Mouse (Mus musculus) heart, adult 2 months (tissue): ENCODE data around the gene Acaca. TPM values are rescaled to one million over a fixed set of nuclear protein-coding genes. Genes with fewer than 3 reads are reported as not detected.

ENCODE experiments used
- DNase-seq, 2 experiments: peaks; one replicate each; pipeline ENCODE4 v3.0.0; 2021
- H3K27ac ChIP-seq: fragments of 200-600 bp; 2 replicates; pipeline ENCODE4 v1.8.1; 2022
- H3K27me3 ChIP-seq: fragments of 200-500 bp; 2 replicates; pipeline ENCODE4 v1.6.1; 2012; ENCODE audit warnings: mild to moderate bottlenecking, low read length, inconsistent platforms, mixed read lengths; ENCODE audit not compliant: control insufficient read depth, insufficient read depth
- H3K36me3 ChIP-seq: fragments of 200-500 bp; 2 replicates; pipeline ENCODE4 v1.6.1; 2012; ENCODE audit warnings: low read length, inconsistent platforms; ENCODE audit not compliant: control insufficient read depth, insufficient read depth
- H3K4me1 ChIP-seq: fragments of 200-500 bp; 2 replicates; pipeline ENCODE4 v1.6.1; 2011; ENCODE audit warnings: low read length; ENCODE audit not compliant: control insufficient read depth, insufficient read depth
- H3K4me3 ChIP-seq: fragments of 200-600 bp; 2 replicates; pipeline ENCODE4 v1.8.1; 2022
- H3K79me2 ChIP-seq: fragments of 200-500 bp; replicated peaks from 2 replicates; pipeline ENCODE4 v1.6.1; 2012; ENCODE audit warnings: mild to moderate bottlenecking, inconsistent platforms, low read length, moderate library complexity, mixed read lengths; ENCODE audit not compliant: control insufficient read depth, insufficient read depth
- H3K9ac ChIP-seq: fragments of 200-500 bp; 2 replicates; pipeline ENCODE4 v1.6.1; 2012; ENCODE audit warnings: low read depth, mild to moderate bottlenecking, control low read depth, inconsistent platforms, low read length, mixed read lengths
- CTCF ChIP-seq: fragments of 200-600 bp; IDR thresholded peaks from 2 replicates; pipeline ENCODE4 v1.8.1; 2022; ENCODE audit warnings: antibody characterized with exemption, mild to moderate bottlenecking, moderate library complexity
- EP300 ChIP-seq: fragments of 200-500 bp; IDR thresholded peaks from 2 replicates; pipeline ENCODE4 v1.6.1; 2011; ENCODE audit warnings: low read depth, low read length, control low read depth; ENCODE audit not compliant: insufficient read depth
- POLR2A ChIP-seq: fragments of 200-500 bp; IDR thresholded peaks from 2 replicates; pipeline ENCODE4 v1.6.1; 2011; ENCODE audit warnings: mild to moderate bottlenecking, low read depth, low read length, control low read depth; ENCODE audit not compliant: insufficient read depth
- WGBS: fragments of 180-500 bp; shearing (Covaris S2); methylation state at CpG from one replicate; pipeline ENCODE4 v1.1.7; 2018; 5-methylcytosine and 5-hydroxymethylcytosine counted together
- intact Hi-C: fragments of 180-260 bp; cut with DNase I; formaldehyde crosslinking; loops from one replicate; pipeline ENCODE4 v1.15.1; 2025
- polyA plus RNA-seq: library from polyadenylated mRNA; depleted of rRNA; stranded (reverse); fragments of >200 nt; gene quantifications from 2 replicates; pipeline ENCODE4 v1.2.3, GENCODE M21; 2012
- total RNA-seq, 2 experiments: library from RNA; stranded (reverse); gene quantifications; 2 replicates each; pipeline ENCODE4 v1.2.3; 2021

Acaca gene
- total and polyA plus RNA-seq, 3 experiments, result 19.4 to 25.9 (median 20.0) TPM

DNA sequence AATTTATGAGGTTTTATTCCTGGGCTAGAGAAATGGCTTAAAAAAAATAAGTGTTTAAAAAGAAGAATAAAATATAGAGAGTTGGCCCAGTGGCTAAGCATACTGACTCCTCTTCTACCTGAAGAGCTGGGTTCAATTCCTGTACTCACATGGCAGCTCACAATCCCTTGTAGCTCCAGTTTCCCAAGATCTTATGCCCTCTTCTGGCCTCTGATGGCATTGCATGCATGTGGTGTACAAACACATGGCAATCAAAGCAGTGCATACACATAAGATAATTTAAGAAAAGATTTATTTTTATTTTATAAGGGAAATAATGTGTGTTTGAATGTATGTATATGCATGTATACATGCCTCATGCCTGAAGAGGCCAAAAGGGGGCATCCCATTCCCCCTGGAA lies 138.6 kb downstream of the Acaca start:
- DNase-seq, result no peak
- Histone ChIP-seq H3K9ac (no peak overlapping the region), H3K27ac (no peak overlapping the region), H3K79me2 (no peaks in the 10 kb centered on the region), H3K4me3 (no peak overlapping the region), H3K27me3 (no peaks in the 10 kb centered on the region), H3K4me1 (no peaks in the 10 kb centered on the region), H3K36me3 (no peaks in the 10 kb centered on the region)
- intact Hi-C loops, result loop anchor here (5.0 kb wide), 1 partner anchor 544 kb away; no protein-coding TSS in a partner anchor
- no peak for TF ChIP-seq EP300
- TF ChIP-seq CTCF, result peak; percentile 67

DNA sequence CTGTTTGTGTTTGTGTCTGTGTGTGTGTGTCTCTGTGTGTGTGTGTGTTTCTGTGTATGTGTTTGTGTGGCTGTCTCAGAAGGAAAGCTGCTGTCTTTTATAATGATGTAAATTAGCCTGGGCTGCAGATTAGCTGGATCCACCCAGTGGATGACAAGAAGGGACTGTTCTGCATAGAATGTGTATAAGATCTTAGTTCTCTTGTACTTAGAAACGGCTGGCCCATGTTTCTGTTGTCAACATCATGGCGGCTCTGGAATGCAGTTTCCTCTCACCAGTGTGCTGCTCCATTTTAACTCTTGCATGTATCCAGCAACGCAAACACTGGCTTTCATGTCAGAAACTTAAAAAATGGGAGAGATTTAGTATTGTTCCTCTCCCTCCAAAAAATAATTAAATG lies 141.0 kb downstream of the Acaca start:
- Histone ChIP-seq H3K9ac (no peak overlapping the region), H3K79me2 (no peaks in the 10 kb centered on the region), H3K4me1 (no peaks in the 10 kb centered on the region), H3K27me3 (no peaks in the 10 kb centered on the region), H3K4me3 (no peak overlapping the region), H3K36me3 (no peaks in the 10 kb centered on the region), H3K27ac (no peak overlapping the region)
- no peak for DNase-seq
- TF ChIP-seq CTCF (no peak), EP300 (no peak), POLR2A (no peak)
- WGBS, result 65% methylated on average over 3 of the region's 3 CpGs
- intact Hi-C loops, result no loop called here

DNA sequence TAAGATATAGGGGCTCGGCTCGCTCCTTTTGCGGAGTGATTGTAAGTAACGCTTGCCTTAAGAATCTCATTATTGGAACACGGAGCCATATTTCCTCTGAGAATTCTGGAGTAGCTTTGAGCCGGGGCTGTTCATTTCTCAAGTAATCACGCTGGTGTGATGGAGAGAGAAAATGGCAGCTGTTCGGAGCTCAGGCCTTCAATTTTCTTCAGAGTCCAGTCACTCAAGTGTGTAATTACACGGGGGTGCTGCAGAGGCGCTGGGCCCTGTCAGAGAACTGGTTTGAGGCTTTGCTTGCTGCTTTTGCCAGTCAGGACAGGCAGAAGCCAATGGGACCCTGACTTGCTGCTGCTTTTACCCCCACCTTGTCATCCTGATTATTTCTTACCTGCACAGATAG lies 142.5 kb downstream of the Acaca start:
- DNase-seq, result no peak
- intact Hi-C loops, result no loop called here
- WGBS, result 89% methylated on average over 10 of the region's 10 CpGs

DNA sequence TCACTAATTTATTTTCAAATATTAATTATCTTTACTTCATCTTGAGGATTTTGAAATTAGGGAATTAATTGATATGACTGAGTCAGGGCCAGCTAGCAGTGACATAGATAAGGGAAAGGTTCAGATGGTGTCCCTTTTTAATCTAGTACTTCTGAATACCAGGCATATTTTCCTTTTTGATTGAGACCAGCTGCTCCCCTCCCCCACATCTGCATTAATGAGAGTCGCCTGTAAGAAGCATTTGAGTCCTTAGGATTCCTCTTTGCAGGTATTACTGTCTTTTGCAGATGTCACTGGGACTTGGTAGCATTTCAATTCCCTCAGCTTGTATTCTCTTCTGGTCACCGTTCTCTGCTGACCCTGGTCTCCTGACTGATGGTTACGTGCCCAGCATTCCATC lies 143.1 kb downstream of the Acaca start:
- Histone ChIP-seq H3K79me2 (no peaks in the 10 kb centered on the region), H3K4me3 (no peak overlapping the region), H3K9ac (no peak overlapping the region), H3K27me3 (no peaks in the 10 kb centered on the region), H3K27ac (no peak overlapping the region), H3K4me1 (no peaks in the 10 kb centered on the region), H3K36me3 (no peaks in the 10 kb centered on the region)
- intact Hi-C loops, result no loop called here
- 86% methylated on average over 3 of the region's 3 CpGs for whole genome bisulfite sequencing
- TF ChIP-seq POLR2A (no peak), EP300 (no peak), CTCF (no peak)
- no peak for DNase-seq

More for the DNA sequence above, 142.5 kb downstream of the Acaca start:
- Histone ChIP-seq H3K4me1 (no peaks in the 10 kb centered on the region), H3K4me3 (no peak overlapping the region), H3K79me2 (no peaks in the 10 kb centered on the region), H3K36me3 (no peaks in the 10 kb centered on the region), H3K9ac (no peak overlapping the region), H3K27ac (no peak overlapping the region), H3K27me3 (no peaks in the 10 kb centered on the region)
- TF ChIP-seq EP300 (no peak), CTCF (no peak), POLR2A (no peak)

DNA sequence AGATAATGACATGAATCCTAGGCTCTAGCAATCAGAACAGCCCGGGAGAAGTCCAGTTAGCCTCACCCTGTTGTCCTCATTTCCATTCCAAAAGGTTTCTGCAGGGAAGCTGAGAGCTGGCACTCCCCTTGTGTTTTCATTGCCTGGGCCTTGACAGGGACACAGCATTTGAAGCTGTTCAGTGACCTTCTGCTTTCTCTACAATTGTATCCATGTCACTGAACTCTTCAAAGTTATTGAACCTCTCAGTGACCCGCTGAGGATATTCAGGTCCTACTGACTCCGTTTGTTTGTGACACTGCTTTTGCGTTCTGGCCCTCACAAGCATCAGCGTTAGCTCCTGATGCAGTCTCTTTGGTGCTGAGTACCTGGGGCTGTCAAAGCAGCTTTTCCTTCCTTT lies 147.5 kb downstream of the Acaca start:
- no peaks in the 10 kb centered on the region for H3K27me3 ChIP-seq
- intact Hi-C loops, result no loop called here
- WGBS, result 74% methylated on average over 5 of the region's 5 CpGs

DNA sequence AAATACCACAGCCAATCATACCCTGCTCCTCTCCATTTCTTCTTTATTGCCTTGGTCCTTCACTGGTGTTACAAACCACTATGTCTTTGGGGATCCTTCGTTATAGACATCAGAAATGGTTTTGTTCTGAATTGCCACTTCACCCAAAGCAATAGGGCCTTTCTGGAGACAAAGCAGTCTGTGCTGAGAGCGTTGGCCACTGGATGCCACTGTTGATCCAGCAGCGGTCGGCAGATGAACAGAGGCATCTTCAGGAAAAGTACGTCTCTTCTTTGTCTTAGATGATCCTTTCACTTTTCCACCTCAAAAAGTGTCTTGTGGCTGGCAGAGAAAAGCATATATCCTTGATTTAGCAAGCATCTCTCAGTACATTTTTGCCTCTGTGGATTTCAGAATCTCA lies 151.8 kb downstream of the Acaca start:
- H3K4me3 ChIP-seq, result no peak overlapping the region
- no peaks in the 10 kb centered on the region for H3K79me2 ChIP-seq
- WGBS, result 81% methylated on average over 5 of the region's 5 CpGs
- H3K36me3 ChIP-seq, result peaks cover 2% of the 10 kb centered on the region; the same call in 1 of the 2 replicates
- TF ChIP-seq POLR2A (no peak), CTCF (peak; percentile 18; the same call in 1 of the 2 replicates), EP300 (no peak)
- DNase-seq, result no peak
- no peaks in the 10 kb centered on the region for H3K4me1 ChIP-seq
- no peak overlapping the region for H3K27ac ChIP-seq
- H3K27me3 ChIP-seq, result no peaks in the 10 kb centered on the region
- no peak overlapping the region for H3K9ac ChIP-seq
- intact Hi-C loops, result no loop called here

More for the DNA sequence above, 147.5 kb downstream of the Acaca start:
- no peak overlapping the region for H3K27ac ChIP-seq
- no peaks in the 10 kb centered on the region for H3K79me2 ChIP-seq
- no peak overlapping the region for H3K9ac ChIP-seq
- H3K4me3 ChIP-seq, result no peak overlapping the region
- no peak for DNase-seq
- TF ChIP-seq EP300 (no peak), POLR2A (no peak), CTCF (no peak)
- H3K4me1 ChIP-seq, result no peaks in the 10 kb centered on the region
- H3K36me3 ChIP-seq, result no peaks in the 10 kb centered on the region
